ENCODE assay signal across 11 mouse cellular contexts in the genomic region with DNA sequence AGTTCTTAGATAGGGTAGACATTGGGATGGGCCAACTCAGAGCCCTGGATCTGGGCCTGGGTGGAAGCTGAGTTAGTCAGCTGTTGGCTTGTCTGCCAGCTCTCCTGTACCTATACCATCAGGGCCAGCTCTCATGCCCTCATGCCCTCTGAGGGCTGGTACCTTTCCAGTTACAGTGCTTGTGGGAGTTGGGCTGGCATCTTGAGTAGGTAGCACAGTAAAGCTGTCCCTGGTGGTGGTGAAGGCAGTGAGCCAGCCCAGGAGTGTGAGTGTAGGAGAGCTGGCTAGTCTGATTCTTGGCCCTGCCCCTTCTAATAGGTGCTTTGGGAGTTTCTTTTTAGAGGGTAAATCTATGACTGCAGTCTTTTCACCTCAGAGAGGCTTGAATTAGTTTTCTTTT. TPM values are rescaled to one million over a fixed set of nuclear protein-coding genes. Genes with fewer than 3 reads are reported as not detected.
DNase-seq lines count a peak whose midpoint lies in the region; TF ChIP-seq lines count a peak whose summit lies in the region.
"Had no signal": no experiment of that assay in that cellular context is flagged by ENCODE, and none has a peak within 500 bp of the region (broad histone marks: within the 10 kb centered on the region; RNA-seq: fewer than 3 reads in every experiment).

No protein-coding gene starts in this region.

- no peak overlapping the region for H3K27ac ChIP-seq in kidney, adult 2 months (ENCODE audit: insufficient read depth, low read depth, low read length)

- H3K27me3 ChIP-seq in kidney, adult 2 months (replicated peaks; ENCODE audit: control insufficient read depth, insufficient read depth, low read length): no peaks in the 10 kb centered on the region
- H3K27me3 ChIP-seq: heart, embryonic 12.5 days had no signal

- no peaks in the 10 kb centered on the region for H3K36me3 ChIP-seq in kidney, adult 2 months (ENCODE audit: control insufficient read depth, insufficient read depth, low read length)

- TF ChIP-seq CTCF in kidney, adult 2 months (conservative IDR thresholded peaks at IDR 0.05; ENCODE audit: insufficient read depth, insufficient read length, low read depth, low read length): no peak

- no peak for TF ChIP-seq POLR2A in kidney, adult 2 months (IDR thresholded peaks at IDR 0.05; ENCODE audit: low read depth, low read length)

- no peak overlapping the region for H3K4me3 ChIP-seq in kidney, adult 2 months (ENCODE audit: insufficient read depth, low read depth, low read length)
- H3K4me3 ChIP-seq: heart, embryonic 12.5 days; myocyte had no signal

- peak; percentile 72 for DNase-seq in adrenal gland, postnatal 10 days
- DNase-seq in adrenal gland, adult 8-10 months: no peak
- peak; percentile 23 for DNase-seq in kidney, adult 2 months
- no peak for DNase-seq in kidney, adult 18-20 months
- DNase-seq in 3134 (ENCODE audit: extremely low read depth, insufficient read length, low spot score) (peak; percentile 19), liver (no peak)
- DNase-seq in cerebellum, postnatal 14 days: peak; percentile 63 to 73
- DNase-seq in c-Kit-positive CD71-positive TER-119-positive erythroid progenitor cells, embryonic 14.5 days (ENCODE audit: low spot score): no peak
- DNase-seq: thymus, adult 2 months had no signal

- H3K4me1 ChIP-seq in kidney, adult 2 months (ENCODE audit: control insufficient read depth, insufficient read depth, low read length): no peaks in the 10 kb centered on the region
- H3K4me1 ChIP-seq: heart, embryonic 12.5 days had no signal

RNA-seq across cellular contexts. Expression of a gene that starts 56.3 kb away (rescaled TPM):
- 10 to 100 TPM; 46.7 to 51.2 TPM for total RNA-seq in adrenal gland, postnatal 10 days (2021)
- 10 to 100 TPM; 46.7 to 75.8 (median 55.1) TPM for total RNA-seq in adrenal gland, adult 8-10 months (2022)
- 47.1 and 65.7 TPM in 2 replicates for polyA plus RNA-seq in kidney, adult 2 months (2012; rRNA removed)

Comparison
In these comparisons a context has a peak if more than half of its experiments do, and no peak if none do; other contexts are left out.
1. DNase-seq: peak in adrenal gland, postnatal 10 days (single experiment), kidney, adult 2 months (single experiment), 3134 (single experiment) and cerebellum, postnatal 14 days (2 of 2); none in adrenal gland, adult 8-10 months (single experiment), kidney, adult 18-20 months (single experiment), c-Kit-positive CD71-positive TER-119-positive erythroid progenitor cells, embryonic 14.5 days (single experiment) and liver (single experiment).